Mouse (Mus musculus): ENCODE results near the gene Nphs2. TPM values are rescaled to one million over a fixed set of nuclear protein-coding genes. Genes with fewer than 3 reads are reported as not detected.
"Not testable (repeated sequence)": the region's sequence is repeated elsewhere in the genome, so short reads cannot be mapped to it uniquely, and the experiment has no call there.

Gene Nphs2
- 0.12 TPM in 1 of 2 replicates, not detected in the other for polyA plus RNA-seq (2015; fragmentation: Nextera tagmentation; extraction: Ambion mirVana)

GRCm38 (mm10) chr1:156310630-156311029 is at the start of gene Nphs2:
Gene Nphs2, plus strand, starts transcription at chr1:156310727.
- Histone ChIP-seq H3K36me3 (ENCODE audit: control insufficient read depth, insufficient read depth) (no peaks in the 10 kb centered on the region), H3K4me2 (ENCODE audit: low read depth, low read length) (peak within 1 kb of the TSS; percentile 61), H3K27ac (ENCODE audit: low read length) (no peak within 1 kb of the TSS), H3K27me3 (ENCODE audit: control insufficient read depth, insufficient read depth, low read length) (peaks cover 36% of the 10 kb centered on the region), H3K4me1 (ENCODE audit: control insufficient read depth, insufficient read depth, low read length) (peaks cover 6% of the 10 kb centered on the region), H3K9ac (ENCODE audit: low read length) (peak within 1 kb of the TSS; percentile 21; the same call in 1 of the 2 replicates), H3K4me3 (ENCODE audit: low read length) (peak within 1 kb of the TSS; percentile 38), H3K9me3 (replicated peaks; ENCODE audit: control insufficient read depth, low read length) (no peaks in the 10 kb centered on the region)
- 5% methylated on average over 29 of the region's 29 CpGs for WGBS
- ATAC-seq (replicated peaks; ENCODE audit: extremely low read depth, insufficient read depth, low FRiP score), result peak; percentile 32; the same call in 1 of the 2 replicates

GRCm38 (mm10) chr1:156263352-156263751 is 47.2 kb upstream of the Nphs2 start:
- no peak overlapping the region for H3K4me2 ChIP-seq (ENCODE audit: low read depth, low read length)
- H3K27ac ChIP-seq (ENCODE audit: low read length), result no peak overlapping the region
- no peak overlapping the region for H3K9ac ChIP-seq (ENCODE audit: low read length)
- no peaks in the 10 kb centered on the region for H3K27me3 ChIP-seq (ENCODE audit: control insufficient read depth, insufficient read depth, low read length)
- no peak for ATAC-seq (replicated peaks; ENCODE audit: extremely low read depth, insufficient read depth, low FRiP score)
- no peaks in the 10 kb centered on the region for H3K4me1 ChIP-seq (ENCODE audit: control insufficient read depth, insufficient read depth, low read length)
- no peaks in the 10 kb centered on the region for H3K36me3 ChIP-seq (ENCODE audit: control insufficient read depth, insufficient read depth)
- H3K9me3 ChIP-seq (replicated peaks; ENCODE audit: control insufficient read depth, low read length), result no peaks in the 10 kb centered on the region
- H3K4me3 ChIP-seq (ENCODE audit: low read length), result no peak overlapping the region
- WGBS, result 51% methylated on average over 2 of the region's 2 CpGs

GRCm38 (mm10) chr1:156263946-156264345 is 46.6 kb upstream of the Nphs2 start:
- 82% methylated on average over 8 of the region's 8 CpGs for WGBS
- Histone ChIP-seq H3K27ac (ENCODE audit: low read length) (no peak overlapping the region), H3K4me3 (ENCODE audit: low read length) (no peak overlapping the region), H3K36me3 (ENCODE audit: control insufficient read depth, insufficient read depth) (no peaks in the 10 kb centered on the region), H3K9me3 (replicated peaks; ENCODE audit: control insufficient read depth, low read length) (no peaks in the 10 kb centered on the region), H3K9ac (ENCODE audit: low read length) (no peak overlapping the region), H3K4me1 (ENCODE audit: control insufficient read depth, insufficient read depth, low read length) (no peaks in the 10 kb centered on the region), H3K27me3 (ENCODE audit: control insufficient read depth, insufficient read depth, low read length) (no peaks in the 10 kb centered on the region), H3K4me2 (ENCODE audit: low read depth, low read length) (no peak overlapping the region)
- no peak for ATAC-seq (replicated peaks; ENCODE audit: extremely low read depth, insufficient read depth, low FRiP score)

GRCm38 (mm10) chr1:156268546-156268945 is 42.0 kb upstream of the Nphs2 start:
- not testable (repeated sequence) for ATAC-seq (replicated peaks; ENCODE audit: extremely low read depth, insufficient read depth, low FRiP score); H3K27ac ChIP-seq (ENCODE audit: low read length); H3K9ac ChIP-seq (ENCODE audit: low read length); H3K4me1 ChIP-seq (ENCODE audit: control insufficient read depth, insufficient read depth, low read length); H3K27me3 ChIP-seq (ENCODE audit: control insufficient read depth, insufficient read depth, low read length); H3K36me3 ChIP-seq (ENCODE audit: control insufficient read depth, insufficient read depth); H3K4me3 ChIP-seq (ENCODE audit: low read length); H3K4me2 ChIP-seq (ENCODE audit: low read depth, low read length); H3K9me3 ChIP-seq (replicated peaks; ENCODE audit: control insufficient read depth, low read length)
- 49% methylated on average over 3 of the region's 3 CpGs for WGBS

GRCm38 (mm10) chr1:156270471-156270870 is 40.1 kb upstream of the Nphs2 start:
- Histone ChIP-seq H3K4me3 (ENCODE audit: low read length) (no peak overlapping the region), H3K27me3 (ENCODE audit: control insufficient read depth, insufficient read depth, low read length) (no peaks in the 10 kb centered on the region), H3K9ac (ENCODE audit: low read length) (no peak overlapping the region), H3K4me2 (ENCODE audit: low read depth, low read length) (no peak overlapping the region), H3K4me1 (ENCODE audit: control insufficient read depth, insufficient read depth, low read length) (no peaks in the 10 kb centered on the region), H3K9me3 (replicated peaks; ENCODE audit: control insufficient read depth, low read length) (no peaks in the 10 kb centered on the region), H3K27ac (ENCODE audit: low read length) (no peak overlapping the region), H3K36me3 (ENCODE audit: control insufficient read depth, insufficient read depth) (no peaks in the 10 kb centered on the region)
- ATAC-seq (replicated peaks; ENCODE audit: extremely low read depth, insufficient read depth, low FRiP score), result no peak
- 68% methylated on average over 9 of the region's 9 CpGs for WGBS

GRCm38 (mm10) chr1:156271654-156272053 is 38.9 kb upstream of the Nphs2 start:
- Histone ChIP-seq H3K36me3 (ENCODE audit: control insufficient read depth, insufficient read depth) (no peaks in the 10 kb centered on the region), H3K27me3 (ENCODE audit: control insufficient read depth, insufficient read depth, low read length) (no peaks in the 10 kb centered on the region), H3K9me3 (replicated peaks; ENCODE audit: control insufficient read depth, low read length) (no peaks in the 10 kb centered on the region), H3K4me3 (ENCODE audit: low read length) (no peak overlapping the region), H3K4me2 (ENCODE audit: low read depth, low read length) (no peak overlapping the region), H3K4me1 (ENCODE audit: control insufficient read depth, insufficient read depth, low read length) (no peaks in the 10 kb centered on the region), H3K27ac (ENCODE audit: low read length) (no peak overlapping the region), H3K9ac (ENCODE audit: low read length) (no peak overlapping the region)
- 57% methylated on average over 5 of the region's 5 CpGs for WGBS
- no peak for ATAC-seq (replicated peaks; ENCODE audit: extremely low read depth, insufficient read depth, low FRiP score)

- ATAC-seq (replicated peaks; ENCODE audit: extremely low read depth, insufficient read depth, low FRiP score), result no peak
- Histone ChIP-seq H3K9me3 (replicated peaks; ENCODE audit: control insufficient read depth, low read length) (no peaks in the 10 kb centered on the region), H3K9ac (ENCODE audit: low read length) (no peak overlapping the region), H3K4me3 (ENCODE audit: low read length) (no peak overlapping the region), H3K4me2 (ENCODE audit: low read depth, low read length) (no peak overlapping the region), H3K27ac (ENCODE audit: low read length) (no peak overlapping the region), H3K27me3 (ENCODE audit: control insufficient read depth, insufficient read depth, low read length) (no peaks in the 10 kb centered on the region), H3K36me3 (ENCODE audit: control insufficient read depth, insufficient read depth) (no peaks in the 10 kb centered on the region), H3K4me1 (ENCODE audit: control insufficient read depth, insufficient read depth, low read length) (no peaks in the 10 kb centered on the region)
- 63% methylated on average over 7 of the region's 7 CpGs for WGBS
These were observed 36.9 kb upstream of the Nphs2 start for GRCm38 (mm10) chr1:156273647-156274046.

- Histone ChIP-seq H3K27me3 (ENCODE audit: control insufficient read depth, insufficient read depth, low read length) (no peaks in the 10 kb centered on the region), H3K4me1 (ENCODE audit: control insufficient read depth, insufficient read depth, low read length) (no peaks in the 10 kb centered on the region)
- 75% methylated on average over 7 of the region's 7 CpGs for WGBS
These were observed 30.4 kb upstream of the Nphs2 start for GRCm38 (mm10) chr1:156280131-156280530.

GRCm38 (mm10) chr1:156284207-156284606 is 26.3 kb upstream of the Nphs2 start:
- Histone ChIP-seq H3K27ac (ENCODE audit: low read length) (no peak overlapping the region), H3K36me3 (ENCODE audit: control insufficient read depth, insufficient read depth) (no peaks in the 10 kb centered on the region), H3K27me3 (ENCODE audit: control insufficient read depth, insufficient read depth, low read length) (no peaks in the 10 kb centered on the region), H3K4me3 (ENCODE audit: low read length) (no peak overlapping the region), H3K4me1 (ENCODE audit: control insufficient read depth, insufficient read depth, low read length) (no peaks in the 10 kb centered on the region), H3K9me3 (replicated peaks; ENCODE audit: control insufficient read depth, low read length) (no peaks in the 10 kb centered on the region), H3K9ac (ENCODE audit: low read length) (no peak overlapping the region), H3K4me2 (ENCODE audit: low read depth, low read length) (no peak overlapping the region)
- ATAC-seq (replicated peaks; ENCODE audit: extremely low read depth, insufficient read depth, low FRiP score), result no peak
- 39% methylated on average over 10 of the region's 10 CpGs for WGBS

More at GRCm38 (mm10) chr1:156280131-156280530, 30.4 kb upstream of the Nphs2 start:
- Histone ChIP-seq H3K4me3 (ENCODE audit: low read length) (no peak overlapping the region), H3K27ac (ENCODE audit: low read length) (no peak overlapping the region), H3K9ac (ENCODE audit: low read length) (no peak overlapping the region), H3K9me3 (replicated peaks; ENCODE audit: control insufficient read depth, low read length) (no peaks in the 10 kb centered on the region), H3K36me3 (ENCODE audit: control insufficient read depth, insufficient read depth) (no peaks in the 10 kb centered on the region), H3K4me2 (ENCODE audit: low read depth, low read length) (no peak overlapping the region)
- ATAC-seq (replicated peaks; ENCODE audit: extremely low read depth, insufficient read depth, low FRiP score), result no peak

Data from heart, embryonic 16.5 days (tissue).